Mouse (Mus musculus) E14TG2a.4 (cell line): ENCODE data around the gene Osbp2.

Experiments used
- H3K27me3 ChIP-seq: 2 replicates; pipeline ENCODE4 v1.6.1; 2014; ENCODE audit warnings: low read length, control low read depth; ENCODE audit not compliant: insufficient read depth
- H3K36me3 ChIP-seq: 2 replicates; pipeline ENCODE4 v1.6.1; 2014; ENCODE audit warnings: low read length, control low read depth; ENCODE audit not compliant: insufficient read depth
- H3K4me1 ChIP-seq: replicated peaks from 2 replicates; pipeline ENCODE4 v1.6.1; 2014; ENCODE audit warnings: low read depth, low read length, control low read depth
- H3K4me3 ChIP-seq: replicated peaks from 2 replicates; pipeline ENCODE4 v1.5.1; 2014; ENCODE audit warnings: mild to moderate bottlenecking, low read length
- H3K9me3 ChIP-seq: 2 replicates; pipeline ENCODE4 v1.6.1; 2014; ENCODE audit warnings: low read length, control low read depth
- CTCF ChIP-seq: conservative IDR thresholded peaks from 2 replicates; pipeline ENCODE4 v1.5.1; 2014; ENCODE audit warnings: low read length
- NANOG ChIP-seq: IDR thresholded peaks from 2 replicates; pipeline ENCODE4 v1.6.1; 2014; ENCODE audit warnings: borderline replicate concordance, low read length, mixed read lengths
- POU5F1 ChIP-seq: IDR thresholded peaks from 2 replicates; pipeline ENCODE4 v1.6.1; 2014; ENCODE audit warnings: low read length, borderline replicate concordance

Gene Osbp2

GRCm38 (mm10) chr11:3755341-3755740 is 108.4 kb downstream of the Osbp2 start:
- H3K9me3 ChIP-seq, result no peaks in the 10 kb centered on the region
- TF ChIP-seq POU5F1 (no peak), CTCF (no peak)

DNA sequence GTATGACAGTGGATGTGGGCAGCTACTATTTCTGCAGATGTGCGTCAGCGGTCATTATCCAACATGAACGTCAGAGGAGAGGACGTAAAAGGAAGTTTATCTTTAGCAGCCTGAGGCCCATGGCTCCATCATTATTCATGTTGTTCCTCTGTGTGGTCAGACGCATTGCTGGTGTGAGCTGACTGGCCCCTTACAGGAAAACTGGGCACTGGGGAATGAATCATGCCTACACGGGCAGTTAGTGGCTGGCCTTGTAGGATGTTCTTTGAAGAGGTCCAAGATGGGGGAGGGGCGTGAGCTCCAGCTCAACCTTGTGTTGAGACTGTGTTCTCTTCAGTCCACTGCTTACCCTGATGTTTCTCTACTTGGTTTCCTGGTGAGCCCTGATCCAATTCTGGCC is 109.0 kb downstream of the Osbp2 start:
- Histone ChIP-seq H3K4me1 (no peaks in the 10 kb centered on the region), H3K27me3 (peaks cover 50% of the 10 kb centered on the region), H3K4me3 (no peak overlapping the region), H3K36me3 (no peaks in the 10 kb centered on the region), H3K9me3 (no peaks in the 10 kb centered on the region)
- TF ChIP-seq NANOG, result no peak
- no peak for TF ChIP-seq POU5F1
- no peak for TF ChIP-seq CTCF

More at GRCm38 (mm10) chr11:3755341-3755740, 108.4 kb downstream of the Osbp2 start:
- H3K4me3 ChIP-seq, result no peak overlapping the region
- H3K36me3 ChIP-seq, result no peaks in the 10 kb centered on the region
- H3K27me3 ChIP-seq, result peaks cover 56% of the 10 kb centered on the region
- H3K4me1 ChIP-seq, result no peaks in the 10 kb centered on the region

DNA sequence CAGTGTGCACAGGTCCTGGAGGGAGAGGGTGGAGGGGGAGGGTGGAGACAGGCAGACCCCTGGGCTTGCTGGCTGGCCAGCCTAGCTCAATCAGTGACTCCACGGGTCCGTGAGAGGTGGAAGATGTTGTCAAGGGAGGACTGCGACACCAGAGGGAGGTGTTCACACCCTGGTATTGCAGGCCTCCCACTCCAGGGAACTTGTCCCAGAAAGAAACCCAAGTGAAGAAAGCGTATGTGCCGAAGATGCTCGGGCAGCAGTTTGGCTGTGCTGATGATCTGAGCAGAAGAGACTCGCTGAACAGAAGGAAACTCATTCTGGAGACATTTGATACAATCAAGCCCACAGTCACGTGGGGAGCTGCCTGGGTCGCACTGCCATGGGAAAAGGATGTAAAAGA is 109.8 kb downstream of the Osbp2 start:
- H3K27me3 ChIP-seq, result peaks cover 42% of the 10 kb centered on the region
- H3K4me3 ChIP-seq, result no peak overlapping the region
- H3K4me1 ChIP-seq, result no peaks in the 10 kb centered on the region
- no peaks in the 10 kb centered on the region for H3K36me3 ChIP-seq
- H3K9me3 ChIP-seq, result no peaks in the 10 kb centered on the region
- no peak for TF ChIP-seq CTCF
- TF ChIP-seq NANOG, result no peak
- TF ChIP-seq POU5F1, result no peak

GRCm38 (mm10) chr11:3752766-3753165 is 110.9 kb downstream of the Osbp2 start:
- TF ChIP-seq POU5F1, result no peak
- TF ChIP-seq CTCF, result no peak
- no peak for TF ChIP-seq NANOG

DNA sequence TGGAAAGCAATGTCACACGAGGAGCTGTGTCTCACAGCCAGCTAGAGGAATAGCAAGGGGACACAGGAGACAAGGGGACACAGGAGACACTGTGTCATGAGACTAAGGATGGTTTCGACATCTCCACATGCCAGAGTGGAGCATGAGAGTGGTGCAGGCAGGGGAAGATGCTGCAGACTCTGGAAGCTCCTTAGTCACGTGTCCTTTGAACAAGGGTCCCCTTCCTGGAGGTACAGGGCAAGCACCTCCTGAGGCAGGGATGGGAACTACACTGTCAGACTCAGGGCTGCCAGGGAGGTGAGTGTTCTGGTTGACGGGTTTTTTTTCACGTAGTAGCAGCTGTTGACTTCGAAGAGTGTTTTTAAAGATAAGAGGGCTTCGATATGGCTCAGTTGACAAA is 113.9 kb downstream of the Osbp2 start:
- Histone ChIP-seq H3K9me3 (no peaks in the 10 kb centered on the region), H3K4me3 (no peak overlapping the region), H3K4me1 (no peaks in the 10 kb centered on the region), H3K36me3 (no peaks in the 10 kb centered on the region), H3K27me3 (peaks cover 22% of the 10 kb centered on the region)
- no peak for TF ChIP-seq NANOG
- TF ChIP-seq POU5F1, result no peak
- TF ChIP-seq CTCF, result peak; percentile 44

More at GRCm38 (mm10) chr11:3752766-3753165, 110.9 kb downstream of the Osbp2 start:
- H3K27me3 ChIP-seq, result peaks cover 34% of the 10 kb centered on the region
- H3K9me3 ChIP-seq, result no peaks in the 10 kb centered on the region
- H3K36me3 ChIP-seq, result no peaks in the 10 kb centered on the region
- no peaks in the 10 kb centered on the region for H3K4me1 ChIP-seq
- no peak overlapping the region for H3K4me3 ChIP-seq

DNA sequence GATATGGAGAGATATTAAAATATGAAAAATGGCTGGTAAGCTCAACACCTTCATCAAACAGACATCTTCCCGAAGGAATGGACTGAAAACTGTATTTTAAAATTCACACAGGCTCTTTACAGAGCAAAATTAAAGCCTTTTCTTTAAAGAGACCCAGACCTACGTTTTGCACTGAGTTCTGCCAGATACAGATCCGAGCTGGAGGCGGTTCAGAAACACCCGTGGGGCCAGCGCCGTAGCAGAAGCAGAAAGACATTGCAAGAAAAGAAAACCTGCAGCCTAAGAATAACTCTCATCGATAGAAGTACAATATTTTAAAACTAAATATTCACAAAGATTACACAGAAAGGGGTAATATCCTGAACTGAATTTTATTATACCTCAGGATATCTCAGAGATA is 121.3 kb downstream of the Osbp2 start:
- H3K4me1 ChIP-seq, result no peaks in the 10 kb centered on the region
- no peaks in the 10 kb centered on the region for H3K9me3 ChIP-seq
- no peak overlapping the region for H3K4me3 ChIP-seq
- no peak for TF ChIP-seq POU5F1
- no peak for TF ChIP-seq NANOG
- no peak for TF ChIP-seq CTCF
- H3K36me3 ChIP-seq, result no peaks in the 10 kb centered on the region
- peaks cover 9% of the 10 kb centered on the region; the same call in 1 of the 2 replicates for H3K27me3 ChIP-seq

DNA sequence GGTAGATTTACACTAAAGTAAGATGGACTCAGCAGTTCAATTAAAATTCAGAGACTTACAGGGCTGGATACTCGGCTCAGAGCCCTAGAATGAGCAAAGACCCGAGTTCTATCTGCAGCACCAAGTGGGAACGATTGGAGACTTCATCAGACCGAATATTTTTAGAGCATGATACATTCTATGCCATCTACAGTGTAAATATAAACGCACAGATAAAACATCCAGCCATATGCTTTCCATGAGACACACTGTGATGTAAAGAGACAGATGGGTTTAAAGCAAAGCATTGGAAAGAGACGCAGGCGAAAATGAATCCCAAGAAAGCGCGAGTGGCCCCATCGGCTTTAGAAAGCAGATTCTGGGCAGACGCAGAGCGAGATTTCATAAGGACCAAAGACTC is 122.5 kb downstream of the Osbp2 start:
- no peak overlapping the region for H3K4me3 ChIP-seq
- no peaks in the 10 kb centered on the region for H3K9me3 ChIP-seq
- peaks cover 1% of the 10 kb centered on the region; the same call in 1 of the 2 replicates for H3K4me1 ChIP-seq
- TF ChIP-seq CTCF (no peak), NANOG (no peak), POU5F1 (no peak)
- peaks cover 18% of the 10 kb centered on the region for H3K27me3 ChIP-seq
- H3K36me3 ChIP-seq, result no peaks in the 10 kb centered on the region

GRCm38 (mm10) chr11:3738778-3739177 is 124.9 kb downstream of the Osbp2 start:
- H3K4me3 ChIP-seq, result no peak overlapping the region
- no peaks in the 10 kb centered on the region for H3K9me3 ChIP-seq
- no peaks in the 10 kb centered on the region for H3K36me3 ChIP-seq
- H3K27me3 ChIP-seq, result peaks cover 15% of the 10 kb centered on the region
- no peak for TF ChIP-seq CTCF
- H3K4me1 ChIP-seq, result peaks cover 8% of the 10 kb centered on the region; the same call in 1 of the 2 replicates

- Histone ChIP-seq H3K9me3 (no peaks in the 10 kb centered on the region), H3K27me3 (peaks cover 14% of the 10 kb centered on the region), H3K4me1 (peaks cover 8% of the 10 kb centered on the region; the same call in 1 of the 2 replicates), H3K4me3 (peak overlapping the region; percentile 29; the same call in 1 of the 2 replicates), H3K36me3 (no peaks in the 10 kb centered on the region)
- TF ChIP-seq CTCF (no peak), POU5F1 (no peak), NANOG (no peak)
Observed at GRCm38 (mm10) chr11:3735715-3736114, 128.0 kb downstream of the Osbp2 start.
